Mouse (Mus musculus): ENCODE measurements at regions not wholly inside any gene's neighbourhood (a gene's known extent, or its start where the extent isn't known, plus 50 kb on each side); places are given as distances from the start of the nearest gene placed in this dataset.
"Not testable (repeated sequence)": the region's sequence is repeated elsewhere in the genome, so short reads cannot be mapped to it uniquely, and the experiment has no call there.

DNA sequence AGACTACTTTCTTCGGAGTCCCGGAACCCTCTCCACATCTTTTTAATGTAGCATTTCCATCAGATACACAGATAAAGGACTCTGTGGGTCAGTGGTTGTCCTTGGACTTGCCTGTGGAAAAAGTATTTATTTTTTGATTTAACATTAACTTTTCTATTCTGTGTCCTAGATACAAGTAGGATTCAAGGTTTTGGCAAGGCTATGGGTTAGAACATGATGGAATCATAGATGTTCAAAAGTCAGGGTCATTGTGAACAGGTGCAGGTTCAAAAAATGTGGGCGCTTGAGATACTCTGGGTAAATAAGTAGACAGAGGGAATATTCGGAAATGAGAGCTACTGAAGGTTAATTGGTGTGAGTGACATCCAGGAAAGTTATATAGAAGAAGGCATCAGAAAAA, 347.7 kb downstream of the Cypt12 start:
- in situ Hi-C loops (cut with MseI, MboI): no loop called here

DNA sequence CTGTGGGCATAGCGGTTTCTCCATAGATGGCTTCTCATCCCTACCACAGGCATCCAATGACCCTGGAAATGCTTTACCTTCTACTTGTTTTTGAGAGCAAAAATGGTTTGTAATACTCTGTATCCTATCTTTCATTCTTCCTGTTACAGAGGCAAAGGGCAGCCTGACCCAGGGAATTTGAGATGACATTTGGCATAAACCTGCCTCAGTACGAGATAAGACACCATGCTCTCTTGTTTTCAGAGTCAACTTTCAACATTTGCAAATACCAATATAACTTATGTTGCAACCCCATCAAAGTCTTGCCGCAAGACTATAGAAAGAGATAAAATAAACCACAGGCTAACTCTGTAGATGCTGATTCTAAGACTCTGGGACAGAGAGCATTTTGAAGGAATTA, 350.5 kb downstream of the Cypt12 start:
- in situ Hi-C loops (cut with MseI, MboI): no loop called here

DNA sequence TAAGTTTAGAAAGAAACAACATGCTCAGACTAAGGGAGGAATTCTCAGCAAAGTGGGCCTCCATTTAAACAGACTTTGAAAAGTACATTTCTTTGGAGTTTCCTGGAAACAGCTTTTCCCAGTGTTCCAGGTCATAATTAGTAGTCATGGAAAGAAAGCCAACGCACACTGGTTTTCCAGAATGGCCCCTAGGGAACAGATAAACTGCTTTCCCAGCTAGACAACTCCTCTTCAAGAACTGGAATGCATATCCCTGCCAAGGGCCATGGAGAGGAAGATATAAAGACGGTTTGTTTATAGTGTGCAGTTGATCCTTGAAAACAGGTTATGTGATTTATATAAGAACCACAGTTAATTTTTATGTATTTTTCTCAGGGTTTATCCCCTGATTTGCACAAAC, 351.3 kb downstream of the Cypt12 start:
- in situ Hi-C loops (cut with MseI, MboI): no loop called here

GRCm38 (mm10) chr3:18319433-18319832, 371.2 kb downstream of the Cypt12 start:
- in situ Hi-C loops (cut with MseI, MboI): no loop called here

DNA sequence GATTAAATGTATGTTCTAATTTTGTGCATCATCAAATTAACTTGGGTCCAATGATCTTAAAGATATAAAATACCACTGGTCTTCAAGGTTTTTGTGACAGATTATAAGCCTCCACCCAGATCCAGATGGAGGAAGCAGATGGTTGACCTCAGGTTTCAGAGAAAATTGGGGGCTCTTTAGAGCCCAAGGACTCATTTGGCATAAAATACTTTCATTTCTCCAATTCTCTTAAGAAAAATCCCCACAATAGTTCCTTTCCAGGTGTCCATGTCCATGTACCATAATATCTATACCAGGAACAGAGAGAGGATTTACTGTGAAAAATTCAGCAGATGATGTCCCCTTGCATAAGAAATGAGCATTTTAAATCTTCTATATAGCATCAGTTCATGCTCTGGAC, 385.0 kb downstream of the Cypt12 start:
- in situ Hi-C loops (cut with MseI, MboI): no loop called here

GRCm38 (mm10) chr3:18339189-18339588, 391.0 kb downstream of the Cypt12 start:
- in situ Hi-C loops (cut with MseI, MboI): no loop called here

DNA sequence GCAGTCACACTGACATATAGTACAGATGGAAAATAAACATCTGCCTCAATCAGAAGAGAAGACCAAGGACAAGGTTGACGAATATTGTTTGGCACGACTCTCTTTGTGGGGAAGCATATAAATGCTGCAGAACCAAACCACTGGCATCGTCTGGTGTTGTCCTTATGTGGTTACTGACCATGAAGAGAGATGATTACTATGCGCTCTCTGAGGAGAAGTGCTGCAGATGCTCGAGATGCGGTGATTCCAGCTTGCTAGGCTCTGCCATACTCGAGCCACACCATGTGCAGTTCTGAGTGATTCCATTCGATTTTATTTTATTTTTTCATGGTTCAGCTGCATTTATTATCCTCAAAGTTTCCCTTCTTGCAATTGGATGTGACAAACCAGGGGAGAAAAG, 393.5 kb downstream of the Cypt12 start:
- in situ Hi-C loops (cut with MseI, MboI): no loop called here

DNA sequence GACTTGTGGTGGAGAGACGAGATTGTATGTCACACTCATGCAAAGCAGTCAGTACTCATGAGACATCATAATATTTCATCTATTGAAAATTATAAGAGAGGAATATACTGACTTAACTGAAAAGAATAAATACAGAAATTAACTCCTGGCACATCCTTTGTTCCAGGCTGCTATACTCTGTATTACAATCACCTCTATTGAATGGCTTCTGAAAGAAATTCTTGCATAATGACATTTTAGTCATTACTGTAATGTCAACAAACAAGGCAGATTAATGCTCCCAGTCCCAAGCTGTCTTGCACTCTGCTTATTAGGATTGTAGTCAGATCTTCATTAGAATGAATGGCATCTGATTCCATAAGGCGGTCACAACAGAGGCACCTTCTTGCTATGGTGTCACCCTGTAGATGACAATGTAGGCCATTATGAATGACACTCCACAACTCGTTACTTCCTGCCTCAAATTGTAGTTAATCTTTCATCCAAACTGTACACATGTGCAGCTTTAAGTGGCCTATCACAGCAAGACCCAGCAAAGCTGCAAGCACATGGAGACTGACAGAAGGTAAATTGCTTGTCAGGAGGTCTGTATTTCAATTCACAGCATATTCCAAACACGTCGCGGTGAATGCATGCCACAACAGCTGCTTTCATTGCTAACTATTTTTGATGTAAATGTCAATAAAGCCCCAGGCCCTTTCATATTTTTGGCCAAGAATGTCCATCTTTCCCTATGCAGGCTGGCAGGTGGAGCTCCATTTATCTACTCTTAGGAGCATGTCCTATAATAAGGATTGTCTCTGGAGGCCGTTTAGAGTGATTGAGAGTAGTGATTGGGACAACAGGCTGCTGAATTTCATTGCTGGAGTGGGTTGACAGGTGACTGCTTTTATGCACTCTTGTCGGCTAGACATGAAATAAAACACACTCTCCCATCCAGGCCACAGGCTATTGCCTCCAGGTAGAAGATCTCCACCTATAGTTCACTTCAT, 430.1 kb downstream of the Cypt12 start:
- in situ Hi-C loops (cut with MseI, MboI): no loop called here

DNA sequence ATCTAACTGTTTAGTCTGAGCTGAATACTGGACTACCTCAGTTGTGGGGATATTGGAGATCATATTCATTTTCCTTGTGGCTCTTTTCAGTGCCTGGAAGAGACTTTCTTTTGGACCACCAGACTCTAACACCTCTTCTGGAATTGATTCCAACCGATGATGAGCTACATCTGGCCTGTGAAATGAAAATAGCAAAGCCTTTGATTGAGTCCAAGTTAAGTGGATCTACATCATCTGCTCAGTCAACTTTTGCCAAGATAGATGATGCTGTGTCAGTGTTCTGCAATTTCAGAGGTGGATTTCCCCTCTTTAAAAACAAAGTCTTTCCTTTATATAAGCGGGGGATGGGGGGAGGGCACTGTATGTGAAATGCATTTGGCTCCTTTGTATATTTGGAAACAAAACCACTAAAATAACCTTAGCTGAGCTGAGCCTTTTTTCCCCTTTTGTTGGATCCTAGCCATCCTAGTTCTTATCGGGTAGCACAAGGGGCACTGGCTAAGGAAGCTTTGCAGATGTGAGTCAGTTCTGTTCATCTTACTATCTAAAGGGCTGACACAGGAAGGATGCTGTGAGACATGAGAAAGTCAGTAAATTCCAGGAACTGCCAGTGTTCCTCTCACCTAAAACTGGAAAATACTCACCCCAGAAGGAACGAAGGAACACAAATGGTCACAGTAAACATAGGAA, 473.8 kb downstream of the Cypt12 start:
- in situ Hi-C loops (cut with MseI, MboI): no loop called here

GRCm38 (mm10) chr3:18428908-18429307, 480.7 kb downstream of the Cypt12 start:
- in situ Hi-C loops (cut with MseI, MboI): no loop called here

DNA sequence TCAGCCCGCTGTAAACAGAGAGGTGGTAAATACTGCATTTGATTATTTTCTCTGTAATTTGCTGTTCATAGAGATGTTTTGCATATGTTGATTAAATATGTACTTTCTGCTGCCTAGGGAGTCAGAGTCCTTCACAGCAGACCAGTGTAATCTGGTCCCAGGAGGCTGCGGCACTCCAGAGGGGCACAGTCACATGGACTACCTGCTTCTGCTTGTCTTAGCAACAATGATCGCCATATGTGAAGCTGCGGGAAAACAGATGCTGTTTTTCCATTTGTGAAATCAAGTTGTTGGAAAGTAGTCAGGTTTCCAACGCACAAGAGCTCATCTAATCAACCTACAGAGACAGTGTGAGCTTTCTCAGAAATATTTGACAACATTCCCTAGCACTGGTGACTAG, 490.6 kb downstream of the Cypt12 start:
- in situ Hi-C loops (cut with MseI, MboI): no loop called here

GRCm38 (mm10) chr3:18452197-18452933, 504.2 kb downstream of the Cypt12 start:
- in situ Hi-C loops (cut with MseI, MboI): no loop called here

DNA sequence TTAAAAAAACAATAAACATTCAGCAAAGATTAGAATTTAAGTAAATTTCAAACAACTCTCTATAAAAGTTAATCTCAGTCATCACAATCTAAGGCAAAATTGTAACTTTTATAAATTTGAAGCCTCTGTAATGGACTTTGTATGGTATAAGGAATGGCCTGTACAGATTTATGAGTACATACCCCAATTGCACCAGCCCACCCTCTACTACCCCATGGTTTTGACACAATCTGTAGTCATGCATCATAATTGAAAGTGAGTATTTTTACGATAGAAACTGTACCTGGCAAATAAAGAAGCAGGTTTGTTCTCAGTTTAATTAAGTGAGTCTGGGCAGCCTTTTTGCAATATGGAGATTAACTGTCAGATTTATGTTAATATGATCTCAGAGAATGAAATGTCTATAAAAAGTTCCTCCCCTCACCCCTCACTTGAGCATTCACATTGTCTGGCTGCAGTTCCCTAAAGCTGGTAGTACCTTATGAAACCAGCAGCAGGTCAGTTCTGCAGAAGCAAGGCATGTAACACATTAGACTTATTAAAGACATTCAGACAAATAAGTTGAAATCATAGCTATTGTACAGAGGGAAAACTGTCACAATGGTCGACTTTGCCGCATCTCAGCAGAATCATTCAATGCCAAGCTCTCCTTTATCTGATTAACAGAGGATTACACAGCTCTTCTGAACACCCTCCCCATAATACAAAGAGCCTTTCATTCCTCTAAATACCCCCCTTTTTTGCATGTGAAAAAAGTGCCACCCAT, 505.2 kb downstream of the Cypt12 start:
- in situ Hi-C loops (cut with MseI, MboI): no loop called here

GRCm38 (mm10) chr3:18453986-18454291, 505.7 kb downstream of the Cypt12 start:
- in situ Hi-C loops (cut with MseI, MboI): no loop called here

GRCm38 (mm10) chr3:18454558-18455191, 506.5 kb downstream of the Cypt12 start:
- in situ Hi-C loops (cut with MseI, MboI): not testable (repeated sequence)

- in situ Hi-C loops (cut with MseI, MboI): no loop called here
These were observed 508.0 kb downstream of the Cypt12 start for GRCm38 (mm10) chr3:18456033-18456690.

- in situ Hi-C loops (cut with MseI, MboI): no loop called here
These were observed 512.1 kb downstream of the Cypt12 start for GRCm38 (mm10) chr3:18460267-18460666.

DNA sequence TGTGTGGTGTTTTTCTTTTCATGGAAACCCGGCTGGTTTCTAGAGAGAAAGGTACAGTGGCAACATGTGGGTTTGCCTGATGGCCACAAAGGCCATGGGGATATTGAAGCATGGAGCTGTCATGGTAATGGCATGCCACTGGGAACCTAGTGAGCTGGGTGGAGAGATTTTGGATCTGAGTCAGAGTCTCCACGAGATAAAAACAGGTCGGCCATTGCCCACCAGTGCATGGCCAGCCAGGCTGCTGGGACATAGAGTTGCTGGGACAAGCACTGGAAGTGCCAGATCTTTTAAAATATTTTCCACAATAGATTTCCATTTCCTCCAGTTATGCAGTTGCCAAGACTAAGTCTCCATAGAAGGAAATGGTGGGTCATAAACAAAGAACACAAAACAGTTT, 523.6 kb downstream of the Cypt12 start:
- in situ Hi-C loops (cut with MseI, MboI): no loop called here

DNA sequence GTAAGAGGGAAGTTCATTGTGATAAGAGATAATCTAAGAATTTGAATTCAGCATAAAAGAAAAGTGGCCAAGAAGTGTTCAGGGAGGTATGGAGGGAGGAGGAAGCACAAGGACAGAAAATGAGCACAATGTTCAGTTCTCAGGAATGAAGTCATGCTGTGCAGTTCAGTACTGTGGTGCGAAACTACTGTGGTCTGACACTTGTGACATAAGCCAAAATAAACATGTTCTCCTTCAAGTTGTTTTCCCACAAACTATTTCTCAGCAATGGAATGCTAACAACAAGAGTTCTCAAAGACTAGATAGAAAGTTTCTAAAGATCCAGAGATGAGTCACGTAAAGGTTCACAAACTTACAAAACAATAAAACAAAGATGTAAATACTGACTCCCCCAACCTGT, 531.3 kb downstream of the Cypt12 start:
- in situ Hi-C loops (cut with MseI, MboI): no loop called here

DNA sequence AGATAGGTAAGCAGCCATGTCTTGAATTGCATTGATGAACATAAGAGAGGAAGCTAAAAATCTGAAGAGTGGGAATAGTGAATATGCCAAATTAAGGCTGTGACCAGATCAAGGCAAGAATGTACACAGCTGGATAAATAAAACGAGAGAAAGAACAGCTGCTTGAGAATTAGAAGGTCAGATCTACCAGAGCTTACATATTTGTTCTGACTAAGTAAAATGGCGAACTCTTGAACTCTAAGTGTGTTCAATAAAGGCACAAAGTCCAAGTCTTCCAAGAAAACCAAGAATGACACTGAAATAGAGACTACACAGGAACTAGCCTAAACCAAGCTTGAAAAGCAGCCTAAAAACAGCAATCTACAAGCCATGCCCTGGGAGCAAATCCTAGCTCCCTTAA, 533.8 kb downstream of the Cypt12 start:
- in situ Hi-C loops (cut with MseI, MboI): no loop called here

DNA sequence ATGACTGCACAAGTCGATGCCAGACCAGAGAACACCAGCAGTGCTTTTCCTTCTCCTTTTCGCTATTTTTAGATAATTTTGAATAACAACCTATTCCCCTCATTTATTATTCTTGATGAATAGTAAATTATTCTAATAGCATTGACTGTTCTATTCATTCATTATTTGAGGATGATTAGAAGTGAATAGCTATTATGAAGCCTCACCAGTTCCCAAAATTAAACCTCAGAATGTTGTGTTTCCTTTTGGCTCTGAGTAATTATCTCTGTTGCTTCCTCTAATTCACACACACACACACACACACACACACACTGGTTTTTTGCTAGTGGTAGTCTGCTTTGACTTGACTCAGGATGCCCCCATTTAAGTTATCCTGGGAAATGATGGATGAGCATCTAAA, 540.7 kb downstream of the Cypt12 start:
- in situ Hi-C loops (cut with MseI, MboI): no loop called here

All from mouse trophoblast stem cell (cell line).